Mouse (Mus musculus) mouse embryonic stem cell (cell line): Measurements from ENCODE around the gene Gm5134.

Experiments used
- in situ Hi-C, 2 experiments: fragments of 300-500 bp; cut with MboI; formaldehyde crosslinking; loops; 1 replicate in 1 of 2; 3 replicates in 1 of 2; pipeline ENCODE4 v1.14.3; 2019 to 2020; ENCODE audit warnings: low sequenced_read_pairs in 2 of 2, low pct_unique_long_range_greater_than_20kb in 1 of 2, mixed read lengths in 1 of 2; ENCODE audit not compliant: unreplicated experiment in 1 of 2

Gene Gm5134

GRCm38 (mm10) chr10:75936909-75937667 is 17.2 kb upstream of the Gm5134 start:
- in situ Hi-C loops = loop anchor here in 1 of 2 experiments (5.0 kb wide), 1 partner anchor 65 kb away; no protein-coding TSS in a partner anchor

- in situ Hi-C loops = loop anchor here in 1 of 2 experiments (5.0 kb wide), 1 partner anchor 66 kb away; no protein-coding TSS in a partner anchor
Observed at GRCm38 (mm10) chr10:75937851-75938643, 16.3 kb upstream of the Gm5134 start.

- in situ Hi-C loops = loop anchor here in 1 of 2 experiments (5.0 kb wide), 1 partner anchor 67 kb away; no protein-coding TSS in a partner anchor
Observed at GRCm38 (mm10) chr10:75939481-75940234, 14.7 kb upstream of the Gm5134 start.

- in situ Hi-C loops = no loop called here
Observed at GRCm38 (mm10) chr10:75940520-75940919, 13.8 kb upstream of the Gm5134 start, which contains the start of gene Gm867. Gm867 (minus strand) TSS chr10:75940672.

GRCm38 (mm10) chr10:75941042-75941824 is 13.1 kb upstream of the Gm5134 start:
- in situ Hi-C loops = no loop called here

- in situ Hi-C loops = no loop called here
Observed at GRCm38 (mm10) chr10:75942736-75943477, 11.4 kb upstream of the Gm5134 start, which contains the start of gene Vpreb3. Vpreb3 (plus strand) TSS chr10:75943057.

GRCm38 (mm10) chr10:75944066-75944772 is 10.1 kb upstream of the Gm5134 start:
- in situ Hi-C loops = no loop called here

- in situ Hi-C loops = no loop called here
Observed at GRCm38 (mm10) chr10:75945213-75945612, 9.1 kb upstream of the Gm5134 start.

GRCm38 (mm10) chr10:75945896-75946295 is 8.4 kb upstream of the Gm5134 start:
- in situ Hi-C loops = no loop called here

GRCm38 (mm10) chr10:75948079-75948478 is 6.2 kb upstream of the Gm5134 start:
- in situ Hi-C loops = no loop called here

- in situ Hi-C loops = loop anchor here (5.0 to 25.0 kb wide), 4 partner anchors 62 to 362 kb away; partner anchors contain the start of gene Ggt5 (in 1 of the 2)
Observed at GRCm38 (mm10) chr10:75949053-75950045, 5.0 kb upstream of the Gm5134 start.

GRCm38 (mm10) chr10:75950791-75951210 is 3.5 kb upstream of the Gm5134 start:
- in situ Hi-C loops = loop anchor here (5.0 to 25.0 kb wide), 4 partner anchors 64 to 364 kb away; partner anchors contain the start of gene Ggt5 (in 1 of the 2)

GRCm38 (mm10) chr10:75951424-75952050 is 2.8 kb upstream of the Gm5134 start:
- in situ Hi-C loops = loop anchor here (5.0 to 25.0 kb wide), 4 partner anchors 64 to 364 kb away; partner anchors contain the start of gene Ggt5 (in 1 of the 2)

- in situ Hi-C loops = loop anchor here (10.0 to 25.0 kb wide), 3 partner anchors 231 to 387 kb away; partner anchors contain the start of gene Ggt5 (in 1 of the 2)
Observed at GRCm38 (mm10) chr10:75973846-75974245, 19.5 kb downstream of the Gm5134 start.

GRCm38 (mm10) chr10:75975216-75975615 is 20.9 kb downstream of the Gm5134 start:
- in situ Hi-C loops = loop anchor here in 1 of 2 experiments (10.0 kb wide), 1 partner anchor 230 kb away; no protein-coding TSS in a partner anchor
